Mouse (Mus musculus) ES-E14 (cell line): ENCODE data around the gene Dnajb1. TPM values are rescaled to one million over a fixed set of nuclear protein-coding genes. Genes with fewer than 3 reads are reported as not detected.
A peak's percentile ranks its signal among the peaks of the same experiment; 100 is the strongest.

Experiments
- DNase-seq: peaks from one replicate; pipeline ENCODE4 v3.0.0-alpha.2; 2013; ENCODE audit warnings: low read depth, low spot score
- H3K27ac ChIP-seq: 2 replicates; pipeline ENCODE4 v1.5.1; 2012; ENCODE audit warnings: low read depth, mild to moderate bottlenecking, low read length, moderate library complexity, mixed read lengths; ENCODE audit not compliant: poor library complexity, insufficient read depth, severe bottlenecking
- H3K36me3 ChIP-seq: 2 replicates; pipeline ENCODE4 v1.6.1; 2012; ENCODE audit warnings: mild to moderate bottlenecking, low read length, moderate library complexity, mixed read lengths; ENCODE audit not compliant: control insufficient read depth, poor library complexity, insufficient read depth, severe bottlenecking
- H3K4me1 ChIP-seq, 2 experiments: fragments of 150-350 bp in 1 of 2; sonication (generic) in 1 of 2; 2 replicates each; pipeline ENCODE4 v1.6.1; 2012; ENCODE audit warnings: low read length in 2 of 2, mild to moderate bottlenecking in 1 of 2, mixed read lengths in 1 of 2; ENCODE audit not compliant: control insufficient read depth in 2 of 2, insufficient read depth in 2 of 2, poor library complexity in 1 of 2
- H3K4me3 ChIP-seq, 2 experiments: fragments of 150-350 bp in 1 of 2; sonication (generic) in 1 of 2; 2 replicates each; pipeline ENCODE4 v1.5.1; 2012; ENCODE audit warnings: low read length in 2 of 2, low read depth in 1 of 2, mild to moderate bottlenecking in 1 of 2, mixed read lengths in 1 of 2; ENCODE audit not compliant: insufficient read depth in 1 of 2, poor library complexity in 1 of 2, severe bottlenecking in 1 of 2
- H3K9ac ChIP-seq: 2 replicates; pipeline ENCODE4 v1.6.1; 2012; ENCODE audit warnings: low read depth, mild to moderate bottlenecking, low read length, mixed read lengths; ENCODE audit not compliant: poor library complexity, insufficient read depth, severe bottlenecking
- H3K9me3 ChIP-seq: fragments of 150-350 bp; sonication (generic); 2 replicates; pipeline ENCODE4 v1.6.1; 2012; ENCODE audit warnings: low read depth, mild to moderate bottlenecking, low read length; ENCODE audit not compliant: control insufficient read depth, insufficient read depth
- CHD2 ChIP-seq: IDR thresholded peaks from 2 replicates; pipeline ENCODE4 v1.6.1; 2014; ENCODE audit warnings: mild to moderate bottlenecking, low read depth, low read length, inconsistent platforms
- HCFC1 ChIP-seq: IDR thresholded peaks from 2 replicates; pipeline ENCODE4 v1.6.1; 2012; ENCODE audit warnings: low read length, inconsistent platforms, borderline replicate concordance; ENCODE audit not compliant: insufficient read depth
- MAFK ChIP-seq: IDR thresholded peaks from 2 replicates; pipeline ENCODE4 v1.6.1; 2014; ENCODE audit warnings: mild to moderate bottlenecking, low read depth, low read length, inconsistent platforms; ENCODE audit not compliant: insufficient read depth
- ZC3H11A ChIP-seq: IDR thresholded peaks from 2 replicates; pipeline ENCODE4 v1.6.1; 2012; ENCODE audit warnings: low read depth, mild to moderate bottlenecking, inconsistent platforms, low read length, borderline replicate concordance
- ZNF384 ChIP-seq: IDR thresholded peaks from 2 replicates; pipeline ENCODE4 v1.6.1; 2012; ENCODE audit warnings: low read depth, low read length, inconsistent platforms
- in situ Hi-C, 2 experiments: fragments of 600-800 bp; cut with MboI; formaldehyde crosslinking; loops; one replicate each; pipeline ENCODE4 v1.15.1; 2025; ENCODE audit warnings: low sequenced_read_pairs in 2 of 2, inconsistent platforms in 1 of 2; ENCODE audit not compliant: unreplicated experiment in 2 of 2
- total RNA-seq: library from RNA; depleted of rRNA; stranded (reverse); fragments of 300-350 nt; gene quantifications from 2 replicates; pipeline ENCODE4 v1.2.3, GENCODE M21; 2012

The Dnajb1 gene
- total RNA-seq, 1 experiment: 30.1 TPM

DNA sequence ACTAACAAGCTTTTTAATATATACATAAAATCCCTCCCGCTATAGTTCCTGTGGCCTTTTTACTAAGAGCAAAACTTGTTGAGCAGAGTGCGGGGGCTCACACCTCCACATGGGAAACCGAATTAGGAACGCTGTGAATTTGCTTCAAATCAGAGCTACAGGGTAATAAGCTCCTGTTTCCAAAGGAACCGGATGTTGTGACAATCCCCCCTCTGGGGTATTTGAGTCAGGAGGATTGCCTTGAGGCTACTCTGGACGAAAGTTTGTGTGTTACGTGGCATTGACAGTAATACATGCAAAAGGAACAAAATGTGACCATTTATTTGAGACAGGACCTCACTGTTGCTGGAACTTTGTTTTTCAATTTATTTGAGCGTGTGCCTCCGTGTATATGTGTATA lies 1.1 kb downstream of the Dnajb1 start:
- in situ Hi-C loops: no loop called here
- TF ChIP-seq ZNF384 (no peak), MAFK (no peak), CHD2 (no peak), ZC3H11A (no peak), HCFC1 (no peak)
- DNase-seq: no peak
- Histone ChIP-seq H3K4me3 (peak overlapping the region; percentile 90 to 99), H3K9ac (peak overlapping the region; percentile 90; the same call in 1 of the 2 replicates), H3K4me1 (peaks cover 5 to 27% of the 10 kb centered on the region in 2 experiments), H3K36me3 (peaks cover 34% of the 10 kb centered on the region), H3K9me3 (no peaks in the 10 kb centered on the region), H3K27ac (no peak overlapping the region)

DNA sequence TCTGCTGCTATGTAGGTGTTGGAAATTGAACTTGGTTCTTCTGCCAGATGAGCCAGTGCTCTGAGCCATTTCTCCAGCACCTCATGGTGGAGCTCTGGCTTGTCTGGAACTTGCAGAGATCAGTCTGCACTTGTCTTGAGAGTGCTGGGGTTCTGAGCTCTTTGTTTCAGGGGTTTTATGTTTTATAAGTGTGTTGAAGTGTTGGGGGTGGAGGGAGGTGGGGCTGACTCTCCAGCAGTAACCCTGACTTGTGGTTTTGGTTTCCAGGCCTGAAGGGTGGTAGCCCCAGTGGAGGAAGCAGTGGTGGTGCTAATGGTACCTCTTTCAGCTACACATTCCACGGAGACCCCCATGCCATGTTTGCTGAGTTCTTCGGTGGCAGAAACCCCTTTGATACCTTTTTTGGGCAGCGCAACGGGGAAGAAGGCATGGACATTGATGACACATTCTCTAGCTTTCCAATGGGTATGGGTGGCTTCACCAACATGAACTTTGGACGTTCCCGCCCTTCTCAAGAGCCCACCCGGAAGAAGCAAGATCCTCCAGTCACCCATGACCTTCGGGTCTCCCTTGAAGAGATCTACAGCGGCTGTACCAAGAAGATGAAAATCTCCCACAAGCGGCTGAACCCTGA lies 1.7 kb downstream of the Dnajb1 start:
- Histone ChIP-seq H3K4me1 (peaks cover 5 to 24% of the 10 kb centered on the region in 2 experiments), H3K9ac (peak overlapping the region; percentile 90; the same call in 1 of the 2 replicates), H3K36me3 (peaks cover 34% of the 10 kb centered on the region), H3K9me3 (no peaks in the 10 kb centered on the region), H3K27ac (no peak overlapping the region), H3K4me3 (peak overlapping the region; percentile 90 to 99)
- in situ Hi-C loops: no loop called here
- DNase-seq: no peak
- TF ChIP-seq HCFC1 (no peak), MAFK (no peak), ZC3H11A (no peak), CHD2 (no peak), ZNF384 (no peak)

DNA sequence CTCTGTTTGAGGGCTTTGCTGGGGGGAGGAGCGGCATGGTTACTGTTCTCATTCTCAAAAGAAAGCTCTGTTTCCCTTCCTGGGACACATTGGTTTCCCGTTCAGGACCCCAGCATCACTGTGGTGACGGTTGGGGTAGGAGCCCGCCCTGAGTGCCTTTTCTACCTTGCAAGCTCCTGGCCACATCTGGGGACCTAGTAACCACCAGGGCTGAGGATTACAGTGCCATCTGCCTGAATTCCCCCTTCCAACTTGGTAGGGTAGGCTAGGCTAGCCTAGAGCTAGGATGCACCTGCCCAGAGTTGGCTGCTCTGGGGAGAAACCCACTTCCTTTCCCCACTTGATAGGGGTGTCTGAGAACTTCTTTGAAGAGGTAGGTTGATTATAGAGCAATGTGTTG lies 3.9 kb downstream of the Dnajb1 start:
- H3K4me3 ChIP-seq: no peak overlapping the region
- H3K36me3 ChIP-seq: peaks cover 34% of the 10 kb centered on the region
- no peak overlapping the region for H3K9ac ChIP-seq
- H3K27ac ChIP-seq: no peak overlapping the region
- no peaks in the 10 kb centered on the region for H3K9me3 ChIP-seq
- in situ Hi-C loops: no loop called here
- TF ChIP-seq CHD2: no peak
- TF ChIP-seq MAFK: no peak
- TF ChIP-seq HCFC1: no peak
- no peak for TF ChIP-seq ZNF384
- no peak for TF ChIP-seq ZC3H11A
- H3K4me1 ChIP-seq: peaks cover 3 to 11% of the 10 kb centered on the region in 2 experiments; a peak in 3 of 4 replicates
- no peak for DNase-seq

- no peak for TF ChIP-seq ZNF384
- no peak for TF ChIP-seq MAFK
- TF ChIP-seq CHD2: no peak
- TF ChIP-seq HCFC1: no peak
- no peak for TF ChIP-seq ZC3H11A
- Histone ChIP-seq H3K36me3 (peaks cover 34% of the 10 kb centered on the region), H3K9ac (no peak overlapping the region), H3K9me3 (no peaks in the 10 kb centered on the region), H3K4me1 (peaks cover 0 to 10% of the 10 kb centered on the region in 2 experiments; a peak in 2 of 4 replicates), H3K4me3 (no peak overlapping the region), H3K27ac (no peak overlapping the region)
- no peak for DNase-seq
- in situ Hi-C loops: no loop called here
Observed at GRCm38 (mm10) chr8:83613695-83614094, 5.7 kb downstream of the Dnajb1 start.

- H3K4me3 ChIP-seq: no peak overlapping the region
- H3K9me3 ChIP-seq: no peaks in the 10 kb centered on the region
- peaks cover 13% of the 10 kb centered on the region for H3K36me3 ChIP-seq
- no peak for DNase-seq
- in situ Hi-C loops: no loop called here
- H3K4me1 ChIP-seq: no peaks in the 10 kb centered on the region
- no peak overlapping the region for H3K27ac ChIP-seq
- no peak overlapping the region for H3K9ac ChIP-seq
- TF ChIP-seq HCFC1 (no peak), CHD2 (no peak), MAFK (no peak), ZC3H11A (no peak), ZNF384 (no peak)
Observed at GRCm38 (mm10) chr8:83616625-83617024, 8.6 kb downstream of the Dnajb1 start.
